Mouse (Mus musculus) spleen, postnatal 14 days (tissue): ENCODE data around the gene Degs1.

ENCODE experiments used
- DNase-seq, 2 experiments: peaks; one replicate each; pipeline ENCODE4 v3.0.0; 2021 to 2022; ENCODE audit warnings: low spot score in 2 of 2

Degs1 gene

DNA sequence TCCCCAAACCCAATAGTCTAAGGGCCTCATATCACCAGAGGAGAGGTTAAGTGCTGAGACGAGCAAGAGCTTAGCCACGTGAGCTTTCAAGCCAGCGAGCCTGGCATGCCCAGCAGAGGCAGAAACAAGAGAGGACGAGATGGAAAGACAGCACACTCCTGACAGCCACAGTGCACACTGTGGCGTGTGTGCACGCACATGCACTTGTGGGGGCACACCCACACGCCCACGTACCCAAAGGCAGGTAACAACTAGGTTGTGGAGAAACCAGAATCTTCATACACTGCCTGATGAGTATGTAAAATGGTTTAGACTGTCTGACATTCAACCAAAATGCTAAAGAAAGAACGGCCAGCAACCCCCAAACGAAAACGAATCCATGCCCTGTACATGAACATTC, 2.0 kb downstream of the Degs1 start:
- DNase-seq = no peak

DNA sequence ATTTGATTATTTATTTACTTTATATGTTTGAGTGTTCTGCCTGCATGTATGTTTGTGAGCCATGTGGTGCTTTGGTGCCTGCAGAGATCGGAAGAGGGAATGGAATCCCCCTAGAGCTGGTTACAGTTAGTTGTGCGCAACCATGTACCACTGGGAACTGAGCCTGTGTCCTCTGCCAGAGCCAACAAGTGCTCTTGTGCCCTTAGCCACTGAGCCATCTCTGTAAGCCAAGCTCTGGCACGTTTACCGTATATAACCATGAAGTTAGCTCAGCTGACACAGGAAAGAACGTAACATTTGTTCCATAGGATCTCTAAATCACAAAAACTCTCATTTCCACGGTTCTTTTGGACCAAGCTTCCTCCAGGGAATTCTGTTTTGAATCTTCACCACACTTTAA, 2.6 kb downstream of the Degs1 start:
- DNase-seq = no peak

GRCm38 (mm10) chr1:182279436-182279835, 3.2 kb downstream of the Degs1 start:
- no peak for DNase-seq

GRCm38 (mm10) chr1:182275109-182275508, 7.5 kb downstream of the Degs1 start:
- DNase-seq = no peak

DNA sequence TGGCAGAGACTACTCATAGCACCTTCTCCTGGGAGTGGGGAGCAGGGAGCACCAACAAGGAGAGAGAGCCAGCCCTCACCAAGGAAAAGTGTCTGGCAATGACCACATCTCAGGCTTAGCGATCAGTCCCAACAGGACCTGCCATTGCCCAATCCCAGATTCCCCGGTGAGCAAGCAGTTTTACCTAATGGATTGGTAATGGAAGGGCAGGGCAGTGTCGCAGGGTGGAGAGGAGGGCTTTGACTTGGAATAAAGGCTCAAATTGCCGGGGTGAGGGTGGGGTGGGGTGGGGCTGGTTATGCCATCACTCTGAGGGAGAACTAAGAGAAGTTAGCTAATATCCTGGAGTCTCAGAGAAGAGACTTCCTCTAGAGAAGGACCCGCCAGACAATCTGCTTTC, 11.0 kb downstream of the Degs1 start:
- DNase-seq = no peak

DNA sequence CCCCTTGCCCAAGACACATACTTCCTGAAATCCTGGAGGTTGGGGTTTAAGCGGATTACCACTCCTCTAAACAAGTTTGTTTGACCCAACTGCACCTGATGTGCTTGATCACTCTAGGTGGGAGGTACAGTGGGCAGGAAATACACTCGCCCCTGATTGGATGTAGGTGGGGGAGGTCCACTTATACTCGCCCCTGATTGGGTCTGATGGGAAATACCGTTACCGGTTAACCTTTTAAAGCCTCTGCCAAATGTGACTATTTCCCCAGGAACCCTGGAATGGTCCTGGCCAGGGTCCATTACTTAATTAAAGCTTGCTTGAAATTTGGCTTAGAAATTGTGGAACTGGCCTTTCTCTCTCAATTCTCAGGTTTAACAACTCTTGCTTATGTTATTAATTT, 11.5 kb downstream of the Degs1 start:
- no peak for DNase-seq

GRCm38 (mm10) chr1:182268317-182268716, 14.3 kb downstream of the Degs1 start:
- DNase-seq = no peak

- DNase-seq = no peak
Measured at GRCm38 (mm10) chr1:182266028-182266525, 16.5 kb downstream of the Degs1 start.

DNA sequence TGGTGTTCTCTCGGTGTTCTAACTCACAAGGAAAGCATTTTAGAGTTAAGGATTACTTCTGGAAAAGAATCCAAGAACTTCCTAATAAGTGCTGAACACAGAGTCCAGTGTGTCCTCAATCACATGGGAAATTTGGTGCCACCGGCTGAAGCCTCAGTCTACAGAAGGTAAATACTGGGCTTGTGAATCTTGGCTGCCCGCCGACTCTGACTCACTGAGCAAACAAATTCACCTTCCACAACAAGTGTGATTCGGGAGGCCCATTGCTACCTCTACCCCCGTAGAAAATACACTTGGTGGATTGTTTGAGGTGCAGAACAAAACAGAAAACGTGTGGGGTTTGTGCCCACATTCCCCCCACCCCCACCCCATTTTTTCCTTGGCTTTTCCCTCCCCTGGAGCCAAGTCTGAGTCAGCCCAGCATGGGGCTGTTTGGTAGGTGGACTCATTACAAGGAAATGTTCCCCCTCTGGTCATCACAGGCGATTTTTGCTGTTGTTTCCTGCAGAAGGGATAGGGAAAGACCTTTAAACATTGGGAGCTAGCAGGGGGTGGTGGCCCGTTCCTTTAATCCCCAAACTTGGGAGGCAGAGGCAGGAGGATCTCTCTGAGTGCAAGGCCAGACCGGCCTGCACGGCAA, 26.4 kb downstream of the Degs1 start:
- DNase-seq = no peak

DNA sequence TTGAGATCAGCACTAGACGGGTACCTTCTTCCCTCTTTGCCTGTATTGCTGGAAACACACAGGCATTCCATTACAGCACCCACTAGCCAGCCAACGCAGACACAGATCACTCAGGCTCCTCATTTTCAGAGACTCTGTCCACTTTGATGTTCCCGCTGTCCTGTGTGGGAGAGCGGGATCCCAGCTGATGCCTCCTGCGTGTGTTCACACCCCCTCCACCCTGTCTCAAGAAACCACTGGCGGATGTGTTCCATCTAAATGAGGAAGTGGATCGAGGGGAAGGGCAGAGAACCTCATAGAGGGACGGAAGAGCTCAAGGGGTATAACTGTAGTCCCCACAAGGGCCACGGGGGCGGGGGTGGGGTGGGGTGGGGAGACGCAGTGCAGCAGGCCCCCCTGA, 27.6 kb downstream of the Degs1 start:
- peak in 1 of 2 experiments; percentile 33 for DNase-seq

GRCm38 (mm10) chr1:182254618-182255017, 28.0 kb downstream of the Degs1 start:
- DNase-seq = peak in 1 of 2 experiments; percentile 18

- DNase-seq = no peak
Measured at GRCm38 (mm10) chr1:182253756-182254534, 28.7 kb downstream of the Degs1 start.

DNA sequence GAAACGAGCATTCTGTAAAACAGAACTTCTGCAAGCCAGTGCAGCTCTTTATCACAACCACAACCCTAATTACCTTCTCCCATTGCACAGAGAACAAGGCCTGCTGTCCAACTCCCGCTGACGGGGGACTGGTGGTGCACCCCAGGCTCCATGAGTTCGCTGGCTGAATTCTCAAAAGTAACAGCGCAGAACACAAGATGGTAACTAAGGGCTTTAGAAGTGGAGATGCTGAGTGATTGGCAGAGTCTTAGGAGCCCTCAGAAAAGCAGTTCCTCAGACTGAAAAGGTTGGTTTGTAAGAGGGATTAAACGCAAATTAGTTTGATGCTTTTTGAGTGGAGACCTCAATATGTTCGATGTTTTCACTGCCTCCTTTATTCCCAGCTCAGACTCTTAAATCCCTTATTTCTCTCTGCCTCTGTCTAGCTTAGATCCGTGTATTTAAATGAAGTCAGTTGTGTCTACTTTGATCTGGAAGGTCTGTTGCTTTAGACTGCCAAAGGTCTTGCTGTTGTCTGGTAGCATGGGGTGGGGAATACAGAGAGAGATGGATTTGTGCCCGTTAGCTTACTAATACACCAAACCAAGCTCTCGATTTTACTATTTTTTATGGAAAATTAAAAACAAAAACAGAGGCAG, 30.0 kb downstream of the Degs1 start:
- no peak for DNase-seq

DNA sequence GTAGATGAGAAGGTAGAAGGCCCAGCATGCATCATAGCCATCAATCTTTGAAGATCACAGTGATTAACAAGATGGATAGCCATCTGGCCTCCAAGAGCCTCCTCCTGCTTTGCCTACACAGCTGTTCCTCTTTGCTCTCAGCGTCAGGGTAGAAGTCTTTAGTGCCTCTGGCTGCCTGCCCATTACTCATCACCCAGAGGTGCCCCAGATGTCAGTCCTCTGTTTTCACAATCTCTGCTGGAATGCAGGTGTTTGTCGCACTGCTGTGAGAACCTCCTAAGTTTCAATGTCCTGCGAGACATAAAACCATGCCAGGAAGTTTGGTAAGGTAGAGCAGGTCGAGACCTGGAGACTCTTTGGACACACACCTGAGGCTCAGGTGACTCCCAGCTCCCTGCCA, 31.9 kb downstream of the Degs1 start:
- DNase-seq = no peak

- DNase-seq = no peak
Measured at GRCm38 (mm10) chr1:182249298-182249697, 33.3 kb downstream of the Degs1 start.

GRCm38 (mm10) chr1:182245003-182245402, 37.6 kb downstream of the Degs1 start:
- no peak for DNase-seq

GRCm38 (mm10) chr1:182238056-182238703, 44.4 kb downstream of the Degs1 start:
- DNase-seq = no peak

- DNase-seq = no peak
Measured at GRCm38 (mm10) chr1:182237386-182237785, 45.2 kb downstream of the Degs1 start.

- no peak for DNase-seq
Measured at GRCm38 (mm10) chr1:182235174-182235573, 47.4 kb downstream of the Degs1 start.

GRCm38 (mm10) chr1:182229381-182229780, 53.2 kb downstream of the Degs1 start:
- no peak for DNase-seq

DNA sequence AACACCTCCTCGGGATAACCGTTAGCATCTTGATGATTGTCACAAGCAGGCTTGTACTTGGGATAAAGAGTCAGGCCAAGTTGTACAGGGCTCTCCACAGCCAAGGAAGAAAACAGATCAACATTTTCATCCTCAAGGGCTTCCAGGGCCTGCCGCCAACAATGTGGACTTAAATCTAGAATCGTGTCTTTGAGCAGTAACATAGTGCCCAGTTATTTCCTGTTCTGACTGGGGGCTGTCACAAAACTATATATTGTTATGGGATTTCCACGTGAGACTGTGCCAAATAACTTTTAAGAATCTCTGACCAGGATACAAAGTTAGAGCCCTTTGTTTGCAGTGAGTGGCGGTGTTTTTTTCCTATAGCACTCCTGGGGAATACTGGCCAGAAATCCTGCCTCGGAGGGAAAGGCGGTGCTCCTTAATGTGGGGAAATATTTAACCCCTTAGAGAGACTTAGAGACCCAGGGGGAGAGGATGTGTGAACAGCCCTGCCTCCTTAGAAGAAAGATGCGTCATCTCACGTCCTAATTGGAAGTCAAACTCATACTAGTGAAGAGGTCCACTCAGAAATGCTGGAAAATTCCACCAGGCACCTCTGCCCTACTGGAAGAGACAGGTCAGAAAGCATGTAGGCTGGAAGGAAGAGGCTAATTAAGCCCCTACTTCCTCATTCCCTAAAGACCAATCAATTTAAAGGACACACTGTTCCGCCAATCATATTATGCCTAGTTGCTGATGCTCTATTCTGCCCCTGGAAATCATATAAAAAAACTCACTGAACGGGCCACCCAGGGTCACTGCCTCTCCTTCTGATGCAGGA, 55.3 kb downstream of the Degs1 start:
- no peak for DNase-seq
